8 mouse cellular contexts compared by ENCODE assay signal in the genomic region with DNA sequence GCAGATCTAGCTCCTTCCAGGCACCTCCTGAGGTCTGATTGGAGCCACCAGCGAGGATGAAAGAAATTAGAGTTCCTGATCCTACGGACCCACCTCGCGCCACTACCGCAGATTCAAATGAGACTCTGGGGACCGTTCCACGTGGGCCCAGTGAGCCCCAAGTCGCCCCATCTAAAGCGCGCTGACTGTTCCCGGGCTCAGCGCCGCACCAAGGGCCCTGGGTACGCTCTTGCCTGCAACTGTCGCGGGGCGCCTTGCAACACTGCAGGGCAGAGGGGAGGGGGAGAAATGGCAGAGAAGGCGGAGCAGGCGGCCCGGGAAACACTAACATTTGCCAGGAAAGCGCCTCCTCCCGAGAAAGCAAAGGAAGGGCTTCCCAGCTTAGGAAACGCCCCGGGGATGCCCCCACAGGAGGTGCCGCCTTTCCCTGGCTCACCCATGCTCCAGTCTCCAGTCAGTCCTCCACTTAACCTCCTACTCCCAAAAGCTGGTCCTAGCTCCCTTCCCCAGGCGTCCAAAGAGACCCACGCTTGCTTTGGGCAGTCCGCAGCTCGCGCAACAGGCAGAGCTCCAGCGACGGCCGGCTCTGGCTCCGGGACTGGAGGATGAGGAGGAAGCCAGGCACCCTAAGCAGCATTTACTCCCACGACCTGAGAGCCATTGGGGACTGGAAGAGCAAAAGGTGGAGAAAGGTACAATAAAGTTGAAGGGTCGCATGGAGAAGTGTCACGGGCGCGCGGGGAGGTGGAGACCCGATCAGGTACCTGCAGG. TPM values are rescaled to one million over a fixed set of nuclear protein-coding genes. Genes with fewer than 3 reads are reported as not detected.
DNase-seq lines count a peak whose midpoint lies in the region; ATAC-seq and TF ChIP-seq lines count a peak whose summit lies in the region.

No protein-coding gene starts in this region.

- H3K4me1 ChIP-seq in forebrain, embryonic 12.5 days, result peaks cover 9% of the 10 kb centered on the region
- peaks cover 20% of the 10 kb centered on the region for H3K4me1 ChIP-seq in heart, embryonic 15.5 days (replicated peaks)
- no peaks in the 10 kb centered on the region for H3K4me1 ChIP-seq in liver, embryonic 14.5 days (replicated peaks; ENCODE audit: control insufficient read depth in 2 of 2, insufficient read depth in 2 of 2, low read length in 1 of 2)
- H3K4me1 ChIP-seq in neural tube, embryonic 14.5 days (ENCODE audit: control insufficient read depth, insufficient read depth, low read length), result 0 out of 2 replicates have a peak, but pooled peaks cover 3% of the 10 kb centered on the region

- peak; percentile 21 to 25 for DNase-seq in cerebellum, postnatal 25 days
- no peak for DNase-seq in cerebellum, adult 11 months
- DNase-seq in kidney, postnatal 10 days, result peak; percentile 70
- DNase-seq in liver, embryonic 14.5 days (ENCODE audit: low read depth in 3 of 3, low spot score in 3 of 3), result no peak
- DNase-seq in urinary bladder, postnatal 4 days (ENCODE audit: low spot score in 2 of 2), result peak; percentile 40 to 65

- TF ChIP-seq EP300 in liver, embryonic 14.5 days (IDR thresholded peaks at IDR 0.05; ENCODE audit: low read depth), result no peak

- H3K9me3 ChIP-seq in forebrain, embryonic 12.5 days, result no peaks in the 10 kb centered on the region
- H3K9me3 ChIP-seq in heart, embryonic 15.5 days (replicated peaks), result no peaks in the 10 kb centered on the region
- no peaks in the 10 kb centered on the region for H3K9me3 ChIP-seq in liver, embryonic 14.5 days (ENCODE audit: control insufficient read depth, low read length)
- no peaks in the 10 kb centered on the region for H3K9me3 ChIP-seq in neural tube, embryonic 14.5 days (ENCODE audit: control insufficient read depth, low read length)

- H3K9ac ChIP-seq in forebrain, embryonic 12.5 days, result peak overlapping the region; percentile 54
- H3K9ac ChIP-seq in heart, embryonic 15.5 days, result peak overlapping the region; percentile 52
- no peak overlapping the region for H3K9ac ChIP-seq in liver, embryonic 14.5 days (replicated peaks)
- peak overlapping the region; percentile 29 for H3K9ac ChIP-seq in neural tube, embryonic 14.5 days (replicated peaks; ENCODE audit: low read depth, low read length)

- WGBS in forebrain, embryonic 12.5 days, result under 1% methylated on average over 41 of the region's 41 CpGs
- under 1% methylated on average over 41 of the region's 41 CpGs for WGBS in heart, embryonic 15.5 days
- under 1% methylated on average over 41 of the region's 41 CpGs for WGBS in liver, embryonic 14.5 days (ENCODE audit: insufficient replicate concordance)
- under 1% methylated on average over 39 of the region's 41 CpGs for whole genome bisulfite sequencing in neural tube, embryonic 14.5 days

- peak overlapping the region; percentile 60 for H3K4me3 ChIP-seq in forebrain, embryonic 12.5 days (replicated peaks)
- H3K4me3 ChIP-seq in heart, embryonic 15.5 days, result peak overlapping the region; percentile 64
- peak overlapping the region; percentile 9 to 39; a peak in 2 of 4 replicates for H3K4me3 ChIP-seq in liver, embryonic 14.5 days (ENCODE audit: insufficient read depth in 1 of 2, low read depth in 2 of 2, low read length in 2 of 2)
- H3K4me3 ChIP-seq in neural tube, embryonic 14.5 days (ENCODE audit: low read depth, low read length), result peak overlapping the region; percentile 48

- TF ChIP-seq CTCF in liver, embryonic 14.5 days (IDR thresholded peaks at IDR 0.05; ENCODE audit: low read depth), result no peak

- H3K27ac ChIP-seq in forebrain, embryonic 12.5 days, result no peak overlapping the region
- H3K27ac ChIP-seq in heart, embryonic 15.5 days, result no peak overlapping the region
- H3K27ac ChIP-seq in liver, embryonic 14.5 days, result no peak overlapping the region
- H3K27ac ChIP-seq in neural tube, embryonic 14.5 days (ENCODE audit: low read depth, low read length), result no peak overlapping the region

- H3K4me2 ChIP-seq in forebrain, embryonic 12.5 days, result peak overlapping the region; percentile 97
- H3K4me2 ChIP-seq in heart, embryonic 15.5 days, result peak overlapping the region; percentile 99
- H3K4me2 ChIP-seq in liver, embryonic 14.5 days (ENCODE audit: low read depth), result peak overlapping the region; percentile 55
- H3K4me2 ChIP-seq in neural tube, embryonic 14.5 days (ENCODE audit: low read depth, low read length), result peak overlapping the region; percentile 95

- peaks cover 55% of the 10 kb centered on the region for H3K27me3 ChIP-seq in forebrain, embryonic 12.5 days
- H3K27me3 ChIP-seq in heart, embryonic 15.5 days, result peaks cover 55% of the 10 kb centered on the region
- H3K27me3 ChIP-seq in liver, embryonic 14.5 days (ENCODE audit: control insufficient read depth, insufficient read depth, low read length), result peaks cover 42% of the 10 kb centered on the region
- H3K27me3 ChIP-seq in neural tube, embryonic 14.5 days (ENCODE audit: control insufficient read depth, insufficient read depth, low read length), result peaks cover 10% of the 10 kb centered on the region

- ATAC-seq in forebrain, embryonic 12.5 days (ENCODE audit: low FRiP score), result peak; percentile 57
- ATAC-seq in heart, embryonic 15.5 days (replicated peaks; ENCODE audit: insufficient number of reproducible peaks, insufficient read depth, low FRiP score, low read depth), result 0 out of 2 replicates have a peak, but pooled peaks have one; percentile 14
- no peak for ATAC-seq in liver, embryonic 14.5 days (ENCODE audit: insufficient read depth)
- peak; percentile 71 for ATAC-seq in neural tube, embryonic 14.5 days (ENCODE audit: low read depth)

- no peaks in the 10 kb centered on the region for H3K36me3 ChIP-seq in forebrain, embryonic 12.5 days (replicated peaks)
- no peaks in the 10 kb centered on the region for H3K36me3 ChIP-seq in heart, embryonic 15.5 days
- no peaks in the 10 kb centered on the region for H3K36me3 ChIP-seq in liver, embryonic 14.5 days (replicated peaks; ENCODE audit: control insufficient read depth, insufficient read depth, low read depth)
- H3K36me3 ChIP-seq in neural tube, embryonic 14.5 days (ENCODE audit: control insufficient read depth, insufficient read depth, low read length), result no peaks in the 10 kb centered on the region

RNA-seq across cellular contexts. Expression of a gene that starts 1.2 kb away (rescaled TPM):
- polyA plus RNA-seq in forebrain, embryonic 12.5 days (2016; fragmentation: Nextera tagmentation; extraction: Ambion mirVana), result 0.24 and 0.37 TPM in 2 replicates
- polyA plus RNA-seq in heart, embryonic 15.5 days (2015; fragmentation: Nextera tagmentation; extraction: Ambion mirVana), result 0.47 and 1.0 TPM in 2 replicates
- polyA plus RNA-seq in liver, embryonic 14.5 days (2012; rRNA removed), result 0.02 and 0.03 TPM in 2 replicates
- 0.11 TPM in 1 of 2 replicates, not detected in the other for polyA plus RNA-seq in liver, embryonic 14.5 days (2014; fragmentation: Nextera tagmentation; extraction: Ambion mirVana)
- 1.4 and 2.4 TPM in 2 replicates for polyA plus RNA-seq in neural tube, embryonic 14.5 days (2014; fragmentation: Nextera tagmentation; extraction: Ambion mirVana)

RNA-seq across cellular contexts. Expression of a gene that starts 59.2 kb away (rescaled TPM):
- polyA plus RNA-seq in forebrain, embryonic 12.5 days (2016; fragmentation: Nextera tagmentation; extraction: Ambion mirVana), result not detected in 2 replicates
- not detected in 2 replicates for polyA plus RNA-seq in heart, embryonic 15.5 days (2015; fragmentation: Nextera tagmentation; extraction: Ambion mirVana)
- polyA plus RNA-seq in liver, embryonic 14.5 days (2012; rRNA removed), result not detected in 2 replicates
- polyA plus RNA-seq in liver, embryonic 14.5 days (2014; fragmentation: Nextera tagmentation; extraction: Ambion mirVana), result not detected in 2 replicates
- not detected in 2 replicates for polyA plus RNA-seq in neural tube, embryonic 14.5 days (2014; fragmentation: Nextera tagmentation; extraction: Ambion mirVana)

Comparison
In these comparisons a context has a peak if more than half of its experiments do, and no peak if none do; other contexts are left out.
1. DNase-seq: peak in cerebellum, postnatal 25 days (2 of 2), kidney, postnatal 10 days (single experiment) and urinary bladder, postnatal 4 days (2 of 2); none in cerebellum, adult 11 months (single experiment) and liver, embryonic 14.5 days (0 of 3).
2. Peak in every context shown above with its lines, with median percentiles within 50 percentile points of each other: H3K4me2 ChIP-seq and H3K4me3 ChIP-seq.